In genomic region chr11:72564232-72564807, GRCm38 (mm10) we compare ENCODE assay signal across 8 mouse cellular contexts. TPM values are rescaled to one million over a fixed set of nuclear protein-coding genes. Genes with fewer than 3 reads are reported as not detected.
DNase-seq lines count a peak whose midpoint lies in the region; ATAC-seq lines count a peak whose summit lies in the region.

No protein-coding gene starts in this region.

- H3K36me3 ChIP-seq in limb, embryonic 11.5 days (ENCODE audit: control insufficient read depth, insufficient read depth, low read length): no peaks in the 10 kb centered on the region
- no peaks in the 10 kb centered on the region for H3K36me3 ChIP-seq in limb, embryonic 10.5 days
- no peaks in the 10 kb centered on the region for H3K36me3 ChIP-seq in forebrain, embryonic 14.5 days (ENCODE audit: control insufficient read depth, insufficient read depth, low read length)
- no peaks in the 10 kb centered on the region for H3K36me3 ChIP-seq in kidney, embryonic 14.5 days (ENCODE audit: control insufficient read depth, insufficient read depth, low read length)
- H3K36me3 ChIP-seq in midbrain, embryonic 10.5 days: no peaks in the 10 kb centered on the region

- no peaks in the 10 kb centered on the region for H3K4me1 ChIP-seq in limb, embryonic 11.5 days (ENCODE audit: control insufficient read depth, insufficient read depth, low read length)
- no peaks in the 10 kb centered on the region for H3K4me1 ChIP-seq in limb, embryonic 10.5 days
- H3K4me1 ChIP-seq in forebrain, embryonic 14.5 days (ENCODE audit: control insufficient read depth, insufficient read depth, low read length): no peaks in the 10 kb centered on the region
- H3K4me1 ChIP-seq in kidney, embryonic 14.5 days (ENCODE audit: control insufficient read depth, insufficient read depth, low read length): peaks cover 4% of the 10 kb centered on the region; the same call in 1 of the 2 replicates
- H3K4me1 ChIP-seq in midbrain, embryonic 10.5 days: no peaks in the 10 kb centered on the region

- no peaks in the 10 kb centered on the region for H3K9me3 ChIP-seq in limb, embryonic 11.5 days (ENCODE audit: control insufficient read depth, low read length)
- H3K9me3 ChIP-seq in limb, embryonic 10.5 days (replicated peaks): no peaks in the 10 kb centered on the region
- H3K9me3 ChIP-seq in forebrain, embryonic 14.5 days (replicated peaks; ENCODE audit: control insufficient read depth, low read length): no peaks in the 10 kb centered on the region
- H3K9me3 ChIP-seq in kidney, embryonic 14.5 days (ENCODE audit: control insufficient read depth, low read length): no peaks in the 10 kb centered on the region
- no peaks in the 10 kb centered on the region for H3K9me3 ChIP-seq in midbrain, embryonic 10.5 days (replicated peaks)

- no peak overlapping the region for H3K9ac ChIP-seq in limb, embryonic 11.5 days (ENCODE audit: low read length)
- H3K9ac ChIP-seq in forebrain, embryonic 14.5 days (ENCODE audit: low read length): no peak overlapping the region
- no peak overlapping the region for H3K9ac ChIP-seq in kidney, embryonic 14.5 days (ENCODE audit: low read depth, low read length)

- ATAC-seq in limb, embryonic 11.5 days (ENCODE audit: insufficient number of reproducible peaks, low FRiP score, low TSS enrichment, low read depth): no peak
- 0 out of 2 replicates have a peak, but pooled peaks have one; percentile 32 for ATAC-seq in forebrain, embryonic 14.5 days
- ATAC-seq in kidney, embryonic 14.5 days (ENCODE audit: low FRiP score, low TSS enrichment): peak; percentile 33; the same call in 1 of the 2 replicates

- WGBS in limb, embryonic 11.5 days: 27% methylated on average over 6 of the region's 6 CpGs
- WGBS in limb, embryonic 10.5 days: 35% methylated on average over 6 of the region's 6 CpGs
- WGBS in forebrain, embryonic 14.5 days: 24% methylated on average over 6 of the region's 6 CpGs
- 26% methylated on average over 6 of the region's 6 CpGs for WGBS in kidney, embryonic 14.5 days
- 29% methylated on average over 6 of the region's 6 CpGs for WGBS in midbrain, embryonic 10.5 days

- H3K4me3 ChIP-seq in limb, embryonic 11.5 days (ENCODE audit: low read depth, low read length): no peak overlapping the region
- no peak overlapping the region for H3K4me3 ChIP-seq in limb, embryonic 10.5 days
- no peak overlapping the region for H3K4me3 ChIP-seq in forebrain, embryonic 14.5 days (ENCODE audit: low read depth, low read length)
- H3K4me3 ChIP-seq in kidney, embryonic 14.5 days (ENCODE audit: low read length): no peak overlapping the region
- no peak overlapping the region for H3K4me3 ChIP-seq in midbrain, embryonic 10.5 days

- no peak overlapping the region for H3K4me2 ChIP-seq in limb, embryonic 11.5 days (ENCODE audit: low read depth, severe bottlenecking)
- H3K4me2 ChIP-seq in forebrain, embryonic 14.5 days (ENCODE audit: low read length): no peak overlapping the region
- H3K4me2 ChIP-seq in kidney, embryonic 14.5 days (replicated peaks; ENCODE audit: low read depth, low read length): no peak overlapping the region

- peak; percentile 36 for DNase-seq in limb, embryonic 11.5 days (ENCODE audit: low spot score)
- DNase-seq in limb, embryonic 10.5 days (ENCODE audit: low spot score): no peak
- DNase-seq in ZHBTc4 (ENCODE audit: low read depth, low spot score): peak; percentile 86
- peak; percentile 84 for DNase-seq in forebrain, embryonic 14.5 days (ENCODE audit: low spot score)
- DNase-seq in midbrain, embryonic 10.5 days (ENCODE audit: low spot score): peak; percentile 30
- no peak for DNase-seq in ovary, postnatal 10 days (ENCODE audit: low spot score)
- no peak for DNase-seq in ovary, adult 18-20 months (ENCODE audit: low spot score)

- no peak overlapping the region for H3K27ac ChIP-seq in limb, embryonic 11.5 days (replicated peaks; ENCODE audit: low read depth, low read length)
- H3K27ac ChIP-seq in limb, embryonic 10.5 days: no peak overlapping the region
- no peak overlapping the region for H3K27ac ChIP-seq in forebrain, embryonic 14.5 days (ENCODE audit: low read depth, low read length)
- no peak overlapping the region for H3K27ac ChIP-seq in kidney, embryonic 14.5 days (ENCODE audit: low read depth, low read length)
- no peak overlapping the region for H3K27ac ChIP-seq in midbrain, embryonic 10.5 days (replicated peaks)

- no peaks in the 10 kb centered on the region for H3K27me3 ChIP-seq in limb, embryonic 11.5 days (ENCODE audit: control insufficient read depth, insufficient read depth, low read length)
- no peaks in the 10 kb centered on the region for H3K27me3 ChIP-seq in limb, embryonic 10.5 days (ENCODE audit: low read depth, poor library complexity, severe bottlenecking)
- H3K27me3 ChIP-seq in forebrain, embryonic 14.5 days (replicated peaks; ENCODE audit: control insufficient read depth, insufficient read depth, low read length): no peaks in the 10 kb centered on the region
- H3K27me3 ChIP-seq in kidney, embryonic 14.5 days (ENCODE audit: control insufficient read depth, insufficient read depth, low read length): no peaks in the 10 kb centered on the region
- H3K27me3 ChIP-seq in midbrain, embryonic 10.5 days (ENCODE audit: low read depth, poor library complexity, severe bottlenecking): no peaks in the 10 kb centered on the region

RNA-seq across cellular contexts. Expression of gene Spns3, which starts 14.0 kb away (rescaled TPM):
- polyA plus RNA-seq in limb, embryonic 11.5 days (2014; fragmentation: Nextera tagmentation; extraction: Ambion mirVana): 0.07 TPM in 1 of 2 replicates, not detected in the other
- 0.15 TPM in 1 of 2 replicates, not detected in the other for polyA plus RNA-seq in limb, embryonic 10.5 days (2016; fragmentation: Nextera tagmentation; extraction: Ambion mirVana)
- 0.10 and 0.16 TPM in 2 replicates for polyA plus RNA-seq in forebrain, embryonic 14.5 days (2014; fragmentation: Nextera tagmentation; extraction: Ambion mirVana)
- 0.20 and 0.29 TPM in 2 replicates for polyA plus RNA-seq in kidney, embryonic 14.5 days (2014; fragmentation: Nextera tagmentation; extraction: Ambion mirVana)
- polyA plus RNA-seq in midbrain, embryonic 10.5 days (2016; fragmentation: Nextera tagmentation; extraction: Ambion mirVana): 0.06 TPM in 1 of 2 replicates, not detected in the other

RNA-seq across cellular contexts. Expression of gene Ube2g1, which starts 42.8 kb away (rescaled TPM):
- polyA plus RNA-seq in limb, embryonic 11.5 days (2014; fragmentation: Nextera tagmentation; extraction: Ambion mirVana): 94.7 and 96.3 TPM in 2 replicates
- polyA plus RNA-seq in limb, embryonic 10.5 days (2016; fragmentation: Nextera tagmentation; extraction: Ambion mirVana): 76.9 and 85.6 TPM in 2 replicates
- polyA plus RNA-seq in forebrain, embryonic 14.5 days (2014; fragmentation: Nextera tagmentation; extraction: Ambion mirVana): 100 and 120 TPM in 2 replicates
- polyA plus RNA-seq in kidney, embryonic 14.5 days (2014; fragmentation: Nextera tagmentation; extraction: Ambion mirVana): 68.1 and 82.1 TPM in 2 replicates
- 90.6 and 94.0 TPM in 2 replicates for polyA plus RNA-seq in midbrain, embryonic 10.5 days (2016; fragmentation: Nextera tagmentation; extraction: Ambion mirVana)

Comparison
In these comparisons a context has a peak if more than half of its experiments do, and no peak if none do; other contexts are left out.
1. DNase-seq: peak in limb, embryonic 11.5 days (single experiment), ZHBTc4 (single experiment), forebrain, embryonic 14.5 days (single experiment) and midbrain, embryonic 10.5 days (single experiment); none in limb, embryonic 10.5 days (single experiment), ovary, postnatal 10 days (single experiment) and ovary, adult 18-20 months (single experiment).